Mouse (Mus musculus): ENCODE data around the gene Gm47995. TPM values are rescaled to one million over a fixed set of nuclear protein-coding genes. Genes with fewer than 3 reads are reported as not detected.

The Gm47995 gene
- not detected for polyA plus RNA-seq (2014; fragmentation: Illumina TruSeq; extraction: RNeasy Lipid Tissue Mini Kit (QIAGEN cat#74804))

GRCm38 (mm10) chr1:151198120-151198519, at the start of gene Gm47995:
Gene Gm47995 (plus strand): TSS chr1:151198448.

GRCm38 (mm10) chr1:151182266-151182665, 16.0 kb upstream of the Gm47995 start, which contains the start of gene Gm47985:
Gene Gm47985 (plus strand): TSS chr1:151182537.

GRCm38 (mm10) chr1:151192075-151192474, 6.2 kb upstream of the Gm47995 start, which contains the start of gene Gm8947:
Gene Gm8947 (plus strand): TSS chr1:151192376.

GRCm38 (mm10) chr1:151203818-151204217, 5.6 kb downstream of the Gm47995 start, which contains the start of gene 3110040M04Rik:
Gene 3110040M04Rik (plus strand): TSS chr1:151204121.

GRCm38 (mm10) chr1:151209824-151210355, 11.6 kb downstream of the Gm47995 start, which contains the start of gene Gm47996:
Gene Gm47996 (plus strand): TSS chr1:151210131.

Other genes with a start within 250 kb of the Gm47995 start
- gene Hmcn1, start 205.0 kb upstream of the Gm47995 start, polyA plus RNA-seq (2014; fragmentation: Illumina TruSeq; extraction: RNeasy Lipid Tissue Mini Kit (QIAGEN cat#74804)), result 2.2 TPM
- not detected for gene Gm47985, start 15.9 kb upstream of the Gm47995 start, polyA plus RNA-seq (2014; fragmentation: Illumina TruSeq; extraction: RNeasy Lipid Tissue Mini Kit (QIAGEN cat#74804))
- gene Gm8947, start 6.1 kb upstream of the Gm47995 start, polyA plus RNA-seq (2014; fragmentation: Illumina TruSeq; extraction: RNeasy Lipid Tissue Mini Kit (QIAGEN cat#74804)), result not detected
- not detected for gene 3110040M04Rik, start 5.7 kb downstream of the Gm47995 start, polyA plus RNA-seq (2014; fragmentation: Illumina TruSeq; extraction: RNeasy Lipid Tissue Mini Kit (QIAGEN cat#74804))
- gene Gm47996, start 11.7 kb downstream of the Gm47995 start, polyA plus RNA-seq (2014; fragmentation: Illumina TruSeq; extraction: RNeasy Lipid Tissue Mini Kit (QIAGEN cat#74804)), result not detected
- gene Ivns1abp, start 146.0 kb downstream of the Gm47995 start, polyA plus RNA-seq (2014; fragmentation: Illumina TruSeq; extraction: RNeasy Lipid Tissue Mini Kit (QIAGEN cat#74804)), result 1,350 TPM
- 66.4 TPM for gene Swt1, start 230.0 kb downstream of the Gm47995 start, polyA plus RNA-seq (2014; fragmentation: Illumina TruSeq; extraction: RNeasy Lipid Tissue Mini Kit (QIAGEN cat#74804))
- 42.6 TPM for gene Trmt1l, start 230.1 kb downstream of the Gm47995 start, polyA plus RNA-seq (2014; fragmentation: Illumina TruSeq; extraction: RNeasy Lipid Tissue Mini Kit (QIAGEN cat#74804))